Mouse (Mus musculus) heart, embryonic 12.5 days (tissue): ENCODE measurements at regions not wholly inside any gene's neighbourhood (a gene's known extent, or its start where the extent isn't known, plus 50 kb on each side); places are given as distances from the start of the nearest gene placed in this dataset.

Experiments used
- ATAC-seq: fragments of 200-750 bp; cut with Nextera tagmentation; 2 replicates; pipeline ENCODE4 v1.8.0; 2017; ENCODE audit warnings: moderate TSS enrichment, moderate library complexity; ENCODE audit not compliant: insufficient number of reproducible peaks, low FRiP score
- H3K27ac ChIP-seq: fragments of 300-500 bp; sonication (generic); 2 replicates; pipeline ENCODE4 v1.5.1; 2016; ENCODE audit warnings: mild to moderate bottlenecking, moderate library complexity; ENCODE audit not compliant: poor library complexity, severe bottlenecking
- H3K27me3 ChIP-seq: fragments of 300-500 bp; sonication (generic); replicated peaks from 2 replicates; pipeline ENCODE4 v1.6.1; 2016; ENCODE audit warnings: mild to moderate bottlenecking, moderate library complexity
- H3K36me3 ChIP-seq: fragments of 300-500 bp; sonication (generic); 2 replicates; pipeline ENCODE4 v1.6.1; 2016; ENCODE audit warnings: mild to moderate bottlenecking, moderate library complexity
- H3K4me1 ChIP-seq: fragments of 300-500 bp; sonication (generic); replicated peaks from 2 replicates; pipeline ENCODE4 v1.6.1; 2016; ENCODE audit warnings: mild to moderate bottlenecking
- H3K4me2 ChIP-seq: fragments of 300-500 bp; sonication (generic); 2 replicates; pipeline ENCODE4 v1.6.1; 2016; ENCODE audit warnings: mild to moderate bottlenecking, moderate library complexity
- H3K4me3 ChIP-seq: fragments of 300-500 bp; sonication (generic); 2 replicates; pipeline ENCODE4 v1.5.1; 2016; ENCODE audit warnings: mild to moderate bottlenecking
- H3K9ac ChIP-seq: fragments of 300-500 bp; sonication (generic); 2 replicates; pipeline ENCODE4 v1.6.1; 2016; ENCODE audit warnings: mild to moderate bottlenecking, moderate library complexity
- H3K9me3 ChIP-seq: fragments of 300-500 bp; sonication (generic); replicated peaks from 2 replicates; pipeline ENCODE4 v1.6.1; 2016; ENCODE audit warnings: mild to moderate bottlenecking, moderate library complexity
- WGBS: fragments of 180-500 bp; shearing (Covaris S2); methylation state at CpG from one replicate; pipeline ENCODE4 v1.1.7; 2016; 5-methylcytosine and 5-hydroxymethylcytosine counted together

DNA sequence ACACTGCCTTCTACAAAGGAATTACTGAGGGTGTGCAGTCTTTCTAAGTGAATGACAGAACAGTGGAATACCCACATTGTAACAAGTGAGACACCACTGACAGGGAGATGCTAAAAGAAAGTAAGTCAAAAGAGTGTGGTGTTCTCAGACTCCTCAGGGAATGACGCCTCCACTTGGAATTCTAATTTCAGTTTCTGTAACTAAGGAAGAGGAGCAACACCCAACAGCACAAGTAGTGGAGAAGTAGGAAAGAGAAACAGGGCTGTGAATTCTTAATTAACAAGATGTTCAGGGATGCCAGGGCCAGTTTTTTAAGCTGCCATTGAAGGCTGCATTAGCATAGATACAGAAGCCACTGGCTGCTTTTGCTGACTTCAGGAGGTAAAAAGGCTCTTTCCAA, 81.4 kb downstream of the Fscb start:
- H3K27ac ChIP-seq = no peak overlapping the region
- H3K4me2 ChIP-seq = no peak overlapping the region
- H3K9me3 ChIP-seq = no peaks in the 10 kb centered on the region
- no peak overlapping the region for H3K4me3 ChIP-seq
- 71% methylated on average over 1 of the region's 1 CpGs for WGBS
- H3K27me3 ChIP-seq = no peaks in the 10 kb centered on the region
- H3K4me1 ChIP-seq = peaks cover 8% of the 10 kb centered on the region; the same call in 1 of the 2 replicates
- H3K36me3 ChIP-seq = no peaks in the 10 kb centered on the region
- ATAC-seq = no peak
- H3K9ac ChIP-seq = no peak overlapping the region

GRCm38 (mm10) chr12:64389766-64390445, 84.6 kb downstream of the Fscb start:
- ATAC-seq = peak; percentile 77; the same call in 1 of the 2 replicates
- H3K27ac ChIP-seq = peak overlapping the region; percentile 44; the same call in 1 of the 2 replicates
- 35% methylated on average over 9 of the region's 9 CpGs for WGBS

GRCm38 (mm10) chr12:64364941-64365340, 109.5 kb downstream of the Fscb start:
- 60% methylated on average over 3 of the region's 3 CpGs for WGBS
- no peak overlapping the region for H3K4me3 ChIP-seq
- no peaks in the 10 kb centered on the region for H3K4me1 ChIP-seq
- H3K4me2 ChIP-seq = no peak overlapping the region
- H3K27ac ChIP-seq = no peak overlapping the region
- H3K27me3 ChIP-seq = no peaks in the 10 kb centered on the region
- no peaks in the 10 kb centered on the region for H3K36me3 ChIP-seq
- no peak for ATAC-seq
- no peak overlapping the region for H3K9ac ChIP-seq
- H3K9me3 ChIP-seq = no peaks in the 10 kb centered on the region

More at GRCm38 (mm10) chr12:64389766-64390445, 84.6 kb downstream of the Fscb start:
- peaks cover 12% of the 10 kb centered on the region; the same call in 1 of the 2 replicates for H3K4me1 ChIP-seq
- H3K9ac ChIP-seq = no peak overlapping the region
- peak overlapping the region; percentile 41 for H3K4me2 ChIP-seq
- H3K27me3 ChIP-seq = no peaks in the 10 kb centered on the region
- H3K4me3 ChIP-seq = no peak overlapping the region
- no peaks in the 10 kb centered on the region for H3K9me3 ChIP-seq
- no peaks in the 10 kb centered on the region for H3K36me3 ChIP-seq

DNA sequence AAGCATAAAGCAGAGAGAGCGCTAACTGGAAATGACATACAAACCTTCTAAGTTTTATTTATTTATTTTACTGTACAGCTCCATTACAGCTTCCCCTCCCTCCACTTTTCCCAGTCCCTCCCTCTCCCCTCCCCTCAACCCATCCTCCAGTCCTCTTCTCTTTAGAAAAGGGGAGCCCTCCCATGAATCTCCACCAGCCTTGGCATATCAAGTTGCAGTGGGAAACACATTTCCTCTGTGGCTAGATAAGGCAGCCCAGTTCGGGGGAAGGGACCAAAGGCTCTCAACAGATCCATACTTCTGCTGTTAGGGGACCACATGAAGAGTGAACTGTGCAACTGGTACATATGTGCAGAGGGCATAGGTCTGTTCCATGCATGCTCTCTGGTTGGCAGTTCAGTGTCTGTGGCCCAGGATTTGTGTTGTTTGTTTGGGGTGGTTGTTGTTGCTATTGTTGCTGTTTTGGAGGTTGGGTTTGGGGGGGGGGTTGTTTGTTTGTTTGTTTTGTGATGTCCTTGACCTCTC, 112.8 kb downstream of the Fscb start:
- 51% methylated on average over 2 of the region's 2 CpGs for whole genome bisulfite sequencing
- Histone ChIP-seq H3K4me1 (no peaks in the 10 kb centered on the region), H3K9me3 (no peaks in the 10 kb centered on the region), H3K27me3 (no peaks in the 10 kb centered on the region), H3K4me3 (no peak overlapping the region), H3K27ac (no peak overlapping the region), H3K9ac (no peak overlapping the region), H3K4me2 (no peak overlapping the region), H3K36me3 (no peaks in the 10 kb centered on the region)
- ATAC-seq = no peak

DNA sequence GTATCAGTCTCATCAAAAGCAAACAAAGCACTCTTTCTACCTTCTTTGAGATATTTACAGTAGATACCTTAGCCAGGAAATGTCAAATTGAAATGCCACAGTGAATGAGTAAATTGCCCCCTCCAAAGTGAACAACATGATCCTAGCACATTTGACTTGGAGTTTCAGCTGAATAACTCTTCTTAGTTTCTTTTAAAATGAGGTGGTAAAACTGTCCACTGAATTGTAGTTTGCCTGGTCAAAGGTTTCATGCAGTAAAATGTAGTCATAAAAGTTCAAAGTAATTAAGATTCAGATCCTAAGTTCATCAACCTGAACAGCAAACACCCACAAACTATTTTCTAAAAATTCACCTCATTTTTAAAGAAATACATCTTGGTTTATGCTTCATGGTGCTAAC, 113.8 kb downstream of the Fscb start:
- Histone ChIP-seq H3K4me3 (no peak overlapping the region), H3K4me2 (no peak overlapping the region), H3K36me3 (no peaks in the 10 kb centered on the region), H3K9ac (no peak overlapping the region), H3K4me1 (no peaks in the 10 kb centered on the region), H3K9me3 (no peaks in the 10 kb centered on the region), H3K27me3 (no peaks in the 10 kb centered on the region), H3K27ac (no peak overlapping the region)
- no peak for ATAC-seq

DNA sequence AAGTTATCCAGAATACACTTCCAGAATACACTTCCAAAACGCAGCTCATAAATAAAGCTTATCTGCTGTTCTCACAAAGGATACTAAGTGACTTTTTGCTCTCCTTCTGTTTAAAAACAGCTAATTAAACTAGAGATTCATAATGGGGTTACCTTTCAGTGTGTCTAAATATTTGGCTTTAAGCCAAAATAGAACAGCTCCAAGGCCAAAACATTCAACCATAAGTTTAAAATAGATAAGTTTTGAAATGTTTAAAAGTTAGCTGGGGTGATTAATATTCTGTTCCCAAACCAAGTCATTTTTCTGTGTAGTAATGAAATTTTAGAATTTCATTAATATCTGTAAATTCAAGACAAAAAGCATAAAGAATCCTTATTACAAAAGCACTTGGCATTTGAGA, 130.7 kb downstream of the Fscb start:
- H3K27ac ChIP-seq = no peak overlapping the region
- ATAC-seq = no peak
- H3K4me1 ChIP-seq = no peaks in the 10 kb centered on the region
- WGBS = 62% methylated on average over 1 of the region's 1 CpGs
- H3K9me3 ChIP-seq = no peaks in the 10 kb centered on the region
- no peak overlapping the region for H3K4me3 ChIP-seq
- H3K9ac ChIP-seq = no peak overlapping the region
- no peaks in the 10 kb centered on the region for H3K27me3 ChIP-seq
- no peaks in the 10 kb centered on the region for H3K36me3 ChIP-seq
- H3K4me2 ChIP-seq = no peak overlapping the region

- H3K9ac ChIP-seq = no peak overlapping the region
- H3K27me3 ChIP-seq = no peaks in the 10 kb centered on the region
- H3K27ac ChIP-seq = no peak overlapping the region
- no peak overlapping the region for H3K4me2 ChIP-seq
- H3K4me3 ChIP-seq = no peak overlapping the region
- no peaks in the 10 kb centered on the region for H3K4me1 ChIP-seq
- H3K9me3 ChIP-seq = no peaks in the 10 kb centered on the region
- no peaks in the 10 kb centered on the region for H3K36me3 ChIP-seq
- no peak for ATAC-seq
These were observed 139.3 kb downstream of the Fscb start for GRCm38 (mm10) chr12:64335167-64335566.
